Mouse (Mus musculus) kidney, embryonic 14.5 days (tissue): ENCODE data around the gene Prkn. TPM values are rescaled to one million over a fixed set of nuclear protein-coding genes. Genes with fewer than 3 reads are reported as not detected.

ENCODE experiments used
- ATAC-seq: fragments of 200-750 bp; cut with Nextera tagmentation; 2 replicates; pipeline ENCODE4 v1.8.0; 2017; ENCODE audit warnings: moderate number of reproducible peaks, mild to moderate bottlenecking, moderate TSS enrichment, moderate library complexity; ENCODE audit not compliant: low FRiP score, low TSS enrichment
- H3K27ac ChIP-seq: fragments of 300-500 bp; sonication (generic); 2 replicates; pipeline ENCODE4 v1.5.1; 2014; ENCODE audit warnings: low read depth, mild to moderate bottlenecking, low read length, moderate library complexity, mixed read lengths
- H3K27me3 ChIP-seq: fragments of 300-500 bp; sonication (generic); 2 replicates; pipeline ENCODE4 v1.6.1; 2014; ENCODE audit warnings: mild to moderate bottlenecking, low read length; ENCODE audit not compliant: control insufficient read depth, insufficient read depth
- H3K36me3 ChIP-seq: fragments of 300-500 bp; sonication (generic); 2 replicates; pipeline ENCODE4 v1.6.1; 2014; ENCODE audit warnings: low read length, mixed read lengths; ENCODE audit not compliant: control insufficient read depth, insufficient read depth
- H3K4me1 ChIP-seq: fragments of 300-500 bp; sonication (generic); 2 replicates; pipeline ENCODE4 v1.6.1; 2014; ENCODE audit warnings: low read length, mixed read lengths; ENCODE audit not compliant: control insufficient read depth, insufficient read depth
- H3K4me2 ChIP-seq: fragments of 300-500 bp; sonication (generic); replicated peaks from 2 replicates; pipeline ENCODE4 v1.6.1; 2014; ENCODE audit warnings: low read depth, mild to moderate bottlenecking, low read length
- H3K4me3 ChIP-seq: fragments of 300-500 bp; sonication (generic); 2 replicates; pipeline ENCODE4 v1.5.1; 2014; ENCODE audit warnings: mild to moderate bottlenecking, low read length
- H3K9ac ChIP-seq: fragments of 300-500 bp; sonication (generic); 2 replicates; pipeline ENCODE4 v1.6.1; 2014; ENCODE audit warnings: low read depth, mild to moderate bottlenecking, low read length, moderate library complexity
- H3K9me3 ChIP-seq: fragments of 300-500 bp; sonication (generic); 2 replicates; pipeline ENCODE4 v1.6.1; 2016; ENCODE audit warnings: low read length; ENCODE audit not compliant: control insufficient read depth
- WGBS: fragments of 180-500 bp; shearing (Covaris S2); extraction: QIAGEN DNeasy Blood & Tissue Kit; methylation state at CpG from one replicate; pipeline ENCODE4 v1.1.7; 2014; 5-methylcytosine and 5-hydroxymethylcytosine counted together
- polyA plus RNA-seq: library from polyadenylated mRNA; unstranded; fragments of >200 nt; fragmentation: Nextera tagmentation; extraction: Ambion mirVana; gene quantifications from 2 replicates; pipeline ENCODE4 v1.2.1, GENCODE M21; 2014

Prkn gene
- polyA plus RNA-seq, 1 experiment from 2014 or later = 2.2 TPM

GRCm38 (mm10) chr17:11620770-11621169 lies 780.6 kb downstream of the Prkn start:
- H3K4me2 ChIP-seq = no peak overlapping the region
- no peaks in the 10 kb centered on the region for H3K4me1 ChIP-seq
- no peak overlapping the region for H3K4me3 ChIP-seq
- H3K27me3 ChIP-seq = no peaks in the 10 kb centered on the region
- no peak overlapping the region for H3K27ac ChIP-seq
- no peaks in the 10 kb centered on the region for H3K9me3 ChIP-seq
- H3K9ac ChIP-seq = no peak overlapping the region
- no peaks in the 10 kb centered on the region for H3K36me3 ChIP-seq
- 56% methylated on average over 3 of the region's 3 CpGs for WGBS
- ATAC-seq = no peak

- H3K4me3 ChIP-seq = no peak overlapping the region
- WGBS = 63% methylated on average over 3 of the region's 3 CpGs
- H3K4me1 ChIP-seq = no peaks in the 10 kb centered on the region
- no peaks in the 10 kb centered on the region for H3K9me3 ChIP-seq
- no peak overlapping the region for H3K9ac ChIP-seq
- no peaks in the 10 kb centered on the region for H3K36me3 ChIP-seq
- H3K27ac ChIP-seq = no peak overlapping the region
- no peak overlapping the region for H3K4me2 ChIP-seq
- no peak for ATAC-seq
- no peaks in the 10 kb centered on the region for H3K27me3 ChIP-seq
Measured at GRCm38 (mm10) chr17:11621492-11621891, 781.3 kb downstream of the Prkn start.

- no peak for ATAC-seq
- Histone ChIP-seq H3K36me3 (no peaks in the 10 kb centered on the region), H3K9me3 (no peaks in the 10 kb centered on the region), H3K9ac (no peak overlapping the region), H3K27me3 (no peaks in the 10 kb centered on the region), H3K4me1 (no peaks in the 10 kb centered on the region), H3K4me2 (no peak overlapping the region), H3K4me3 (no peak overlapping the region), H3K27ac (no peak overlapping the region)
- 92% methylated on average over 3 of the region's 3 CpGs for WGBS
Measured at GRCm38 (mm10) chr17:11626306-11626705, 786.1 kb downstream of the Prkn start.

- H3K4me2 ChIP-seq = no peak overlapping the region
- no peaks in the 10 kb centered on the region for H3K27me3 ChIP-seq
- WGBS = 94% methylated on average over 11 of the region's 11 CpGs
- no peak overlapping the region for H3K9ac ChIP-seq
- no peak overlapping the region for H3K4me3 ChIP-seq
- no peaks in the 10 kb centered on the region for H3K9me3 ChIP-seq
- no peak overlapping the region for H3K27ac ChIP-seq
- no peaks in the 10 kb centered on the region for H3K36me3 ChIP-seq
- H3K4me1 ChIP-seq = no peaks in the 10 kb centered on the region
- no peak for ATAC-seq
Measured at GRCm38 (mm10) chr17:11635121-11635520, 794.9 kb downstream of the Prkn start.

- no peak overlapping the region for H3K4me3 ChIP-seq
- no peak overlapping the region for H3K27ac ChIP-seq
- WGBS = 76% methylated on average over 10 of the region's 10 CpGs
- no peak overlapping the region for H3K9ac ChIP-seq
- ATAC-seq = no peak
- no peaks in the 10 kb centered on the region for H3K4me1 ChIP-seq
- no peaks in the 10 kb centered on the region for H3K9me3 ChIP-seq
- H3K4me2 ChIP-seq = no peak overlapping the region
- H3K36me3 ChIP-seq = no peaks in the 10 kb centered on the region
- H3K27me3 ChIP-seq = no peaks in the 10 kb centered on the region
Measured at GRCm38 (mm10) chr17:11637642-11638041, 797.5 kb downstream of the Prkn start.

GRCm38 (mm10) chr17:11638451-11638850 lies 798.3 kb downstream of the Prkn start:
- Histone ChIP-seq H3K9ac (no peak overlapping the region), H3K4me1 (no peaks in the 10 kb centered on the region), H3K4me3 (no peak overlapping the region), H3K4me2 (no peak overlapping the region), H3K27ac (no peak overlapping the region), H3K27me3 (no peaks in the 10 kb centered on the region), H3K36me3 (no peaks in the 10 kb centered on the region), H3K9me3 (no peaks in the 10 kb centered on the region)
- no peak for ATAC-seq
- WGBS = 91% methylated on average over 6 of the region's 6 CpGs

- no peaks in the 10 kb centered on the region for H3K36me3 ChIP-seq
- no peaks in the 10 kb centered on the region for H3K9me3 ChIP-seq
- ATAC-seq = no peak
- no peak overlapping the region for H3K27ac ChIP-seq
- WGBS = 88% methylated on average over 5 of the region's 5 CpGs
- no peak overlapping the region for H3K9ac ChIP-seq
- no peak overlapping the region for H3K4me2 ChIP-seq
- H3K4me3 ChIP-seq = no peak overlapping the region
- H3K27me3 ChIP-seq = no peaks in the 10 kb centered on the region
- H3K4me1 ChIP-seq = no peaks in the 10 kb centered on the region
Measured at GRCm38 (mm10) chr17:11639786-11640185, 799.6 kb downstream of the Prkn start.

GRCm38 (mm10) chr17:11642328-11642727 lies 802.1 kb downstream of the Prkn start:
- Histone ChIP-seq H3K4me2 (no peak overlapping the region), H3K4me1 (no peaks in the 10 kb centered on the region), H3K36me3 (no peaks in the 10 kb centered on the region), H3K27me3 (no peaks in the 10 kb centered on the region), H3K4me3 (no peak overlapping the region), H3K9me3 (no peaks in the 10 kb centered on the region), H3K9ac (no peak overlapping the region), H3K27ac (no peak overlapping the region)
- WGBS = 80% methylated on average over 1 of the region's 1 CpGs
- no peak for ATAC-seq

GRCm38 (mm10) chr17:11644016-11644415 lies 803.8 kb downstream of the Prkn start:
- no peak for ATAC-seq

More at GRCm38 (mm10) chr17:11644016-11644415, 803.8 kb downstream of the Prkn start:
- H3K9ac ChIP-seq = no peak overlapping the region
- H3K9me3 ChIP-seq = no peaks in the 10 kb centered on the region
- no peaks in the 10 kb centered on the region for H3K4me1 ChIP-seq
- H3K4me3 ChIP-seq = no peak overlapping the region
- H3K27me3 ChIP-seq = no peaks in the 10 kb centered on the region
- WGBS = 80% methylated on average over 4 of the region's 4 CpGs
- no peak overlapping the region for H3K4me2 ChIP-seq
- H3K36me3 ChIP-seq = no peaks in the 10 kb centered on the region
- no peak overlapping the region for H3K27ac ChIP-seq
